Mouse (Mus musculus): ENCODE results near the gene Scap. TPM values are rescaled to one million over a fixed set of nuclear protein-coding genes. Genes with fewer than 3 reads are reported as not detected.
A peak's percentile ranks its signal among the peaks of the same experiment; 100 is the strongest.
"Not testable (repeated sequence)": the region's sequence is repeated elsewhere in the genome, so short reads cannot be mapped to it uniquely, and the experiment has no call there.

Gene Scap
- polyA plus RNA-seq, 1 experiment from 2014 or later, result 43.5 TPM

GRCm38 (mm10) chr9:110402731-110403130 is 69.6 kb downstream of the Scap start:
- Histone ChIP-seq H3K9me3 (no peaks in the 10 kb centered on the region), H3K4me1 (peaks cover 12% of the 10 kb centered on the region), H3K4me3 (no peak overlapping the region), H3K27me3 (replicated peaks) (no peaks in the 10 kb centered on the region), H3K4me2 (replicated peaks) (no peak overlapping the region), H3K27ac (no peak overlapping the region), H3K36me3 (peaks cover 11% of the 10 kb centered on the region; the same call in 1 of the 2 replicates), H3K9ac (no peak overlapping the region)
- over 99% methylated on average over 2 of the region's 2 CpGs for WGBS
- no peak for ATAC-seq (ENCODE audit: low FRiP score, low read depth)

DNA sequence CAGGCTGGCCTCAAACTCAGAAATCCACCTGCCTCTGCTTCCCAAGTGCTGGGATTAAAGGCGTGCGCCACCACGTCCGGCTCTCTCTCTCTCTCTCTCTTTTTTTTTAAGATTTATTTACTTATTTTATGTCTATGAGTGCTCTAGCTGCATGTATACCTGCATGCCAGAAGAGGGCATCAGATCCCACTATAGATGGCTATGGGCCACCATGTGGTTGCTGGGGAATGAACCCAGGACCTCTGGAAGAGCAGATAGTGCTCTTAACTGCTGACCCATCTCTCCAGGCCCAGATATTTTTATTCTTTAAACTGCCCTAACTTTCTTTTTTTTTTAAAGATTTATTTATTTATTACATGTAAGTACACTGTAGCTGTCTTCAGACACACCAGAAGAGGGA is 70.2 kb downstream of the Scap start:
- not testable (repeated sequence) for H3K9ac ChIP-seq; ATAC-seq (ENCODE audit: low FRiP score, low read depth); H3K4me3 ChIP-seq; H3K27ac ChIP-seq; H3K9me3 ChIP-seq; H3K27me3 ChIP-seq (replicated peaks); H3K4me2 ChIP-seq (replicated peaks)
- peaks cover 10% of the 10 kb centered on the region; the same call in 1 of the 2 replicates for H3K36me3 ChIP-seq
- 88% methylated on average over 4 of the region's 4 CpGs for WGBS
- H3K4me1 ChIP-seq, result peaks cover 12% of the 10 kb centered on the region

- H3K27ac ChIP-seq, result no peak overlapping the region
- 0 out of 2 replicates have a peak, but pooled peaks cover 3% of the 10 kb centered on the region for H3K36me3 ChIP-seq
- WGBS, result 3% methylated on average over 41 of the region's 41 CpGs
- peak overlapping the region; percentile 85 for H3K4me3 ChIP-seq
- H3K4me2 ChIP-seq (replicated peaks), result peak overlapping the region; percentile 76
- H3K27me3 ChIP-seq (replicated peaks), result no peaks in the 10 kb centered on the region
- ATAC-seq (ENCODE audit: low FRiP score, low read depth), result peak; percentile 79
- peaks cover 12% of the 10 kb centered on the region for H3K4me1 ChIP-seq
- no peaks in the 10 kb centered on the region for H3K9me3 ChIP-seq
- H3K9ac ChIP-seq, result peak overlapping the region; percentile 88
Measured at GRCm38 (mm10) chr9:110407311-110408098, 74.4 kb downstream of the Scap start.

GRCm38 (mm10) chr9:110408099-110408773 is 75.1 kb downstream of the Scap start, which contains the start of gene Ptpn23:
Ptpn23 (minus strand) TSS chr9:110408213.
- ATAC-seq (ENCODE audit: low FRiP score, low read depth), result peak; percentile 96
- H3K36me3 ChIP-seq, result 0 out of 2 replicates have a peak, but pooled peaks cover 3% of the 10 kb centered on the region

GRCm38 (mm10) chr9:110410908-110411887 is 78.1 kb downstream of the Scap start:
- WGBS, result 47% methylated on average over 6 of the region's 6 CpGs

More at GRCm38 (mm10) chr9:110408099-110408773, 75.1 kb downstream of the Scap start, which contains the start of gene Ptpn23:
- WGBS, result under 1% methylated on average over 39 of the region's 39 CpGs
- Histone ChIP-seq H3K4me3 (peak within 1 kb of the TSS; percentile 85), H3K27me3 (replicated peaks) (no peaks in the 10 kb centered on the region), H3K9ac (peak within 1 kb of the TSS; percentile 88), H3K4me2 (replicated peaks) (peak within 1 kb of the TSS; percentile 76), H3K9me3 (no peaks in the 10 kb centered on the region), H3K4me1 (peaks cover 12% of the 10 kb centered on the region), H3K27ac (peak within 1 kb of the TSS; percentile 76; the same call in 1 of the 2 replicates)

GRCm38 (mm10) chr9:110412926-110413325 is 79.8 kb downstream of the Scap start:
- Histone ChIP-seq H3K4me1 (no peaks in the 10 kb centered on the region), H3K4me3 (no peak overlapping the region), H3K9ac (no peak overlapping the region), H3K9me3 (no peaks in the 10 kb centered on the region), H3K27ac (no peak overlapping the region), H3K36me3 (no peaks in the 10 kb centered on the region), H3K27me3 (replicated peaks) (no peaks in the 10 kb centered on the region), H3K4me2 (replicated peaks) (no peak overlapping the region)
- ATAC-seq (ENCODE audit: low FRiP score, low read depth), result no peak
- WGBS, result 80% methylated on average over 7 of the region's 7 CpGs

More at GRCm38 (mm10) chr9:110410908-110411887, 78.1 kb downstream of the Scap start:
- Histone ChIP-seq H3K27ac (no peak overlapping the region), H3K4me2 (replicated peaks) (no peak overlapping the region), H3K9me3 (no peaks in the 10 kb centered on the region), H3K9ac (0 out of 2 replicates have a peak overlapping the region, but pooled peaks have one; percentile 6), H3K36me3 (no peaks in the 10 kb centered on the region), H3K4me1 (peaks cover 9% of the 10 kb centered on the region), H3K4me3 (no peak overlapping the region), H3K27me3 (replicated peaks) (no peaks in the 10 kb centered on the region)
- no peak for ATAC-seq (ENCODE audit: low FRiP score, low read depth)

DNA sequence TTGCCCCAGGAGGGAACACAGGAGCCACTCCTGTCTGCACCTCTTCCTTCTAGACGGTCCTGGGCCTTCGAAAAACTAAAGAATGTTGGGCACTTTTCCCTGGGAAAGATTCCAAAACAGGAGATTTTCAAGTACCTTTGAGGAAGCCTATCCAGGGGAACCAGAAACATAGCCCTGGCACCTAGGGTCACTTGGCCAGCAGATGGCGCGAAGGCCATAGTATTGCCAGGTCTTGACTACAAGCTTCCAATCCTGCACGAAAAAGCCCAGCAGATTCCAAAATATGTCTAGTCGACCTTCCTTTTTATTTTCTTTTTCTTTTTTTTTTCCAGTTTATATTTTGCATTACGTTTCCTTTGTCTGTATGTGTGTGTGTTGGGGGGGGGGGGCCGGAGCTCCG is 80.7 kb downstream of the Scap start:
- no peak for ATAC-seq (ENCODE audit: low FRiP score, low read depth)
- Histone ChIP-seq H3K9me3 (no peaks in the 10 kb centered on the region), H3K27me3 (replicated peaks) (no peaks in the 10 kb centered on the region), H3K27ac (no peak overlapping the region), H3K9ac (no peak overlapping the region), H3K4me2 (replicated peaks) (no peak overlapping the region), H3K4me1 (no peaks in the 10 kb centered on the region), H3K36me3 (no peaks in the 10 kb centered on the region), H3K4me3 (no peak overlapping the region)
- 65% methylated on average over 9 of the region's 9 CpGs for WGBS

- no peak within 1 kb of the TSS for H3K9ac ChIP-seq
- ATAC-seq (ENCODE audit: low FRiP score, low read depth), result no peak
- no peaks in the 10 kb centered on the region for H3K4me1 ChIP-seq
- H3K4me2 ChIP-seq (replicated peaks), result no peak within 1 kb of the TSS
- no peaks in the 10 kb centered on the region for H3K27me3 ChIP-seq (replicated peaks)
- H3K27ac ChIP-seq, result no peak within 1 kb of the TSS
- H3K4me3 ChIP-seq, result no peak within 1 kb of the TSS
- 90% methylated on average over 12 of the region's 12 CpGs for WGBS
- no peaks in the 10 kb centered on the region for H3K9me3 ChIP-seq
- no peaks in the 10 kb centered on the region for H3K36me3 ChIP-seq
Measured at GRCm38 (mm10) chr9:110419511-110420112, 86.5 kb downstream of the Scap start, which contains the start of gene Ngp. Ngp (plus strand) TSS chr9:110419747.

GRCm38 (mm10) chr9:110431241-110431640 is 98.2 kb downstream of the Scap start:
- H3K27me3 ChIP-seq (replicated peaks), result no peaks in the 10 kb centered on the region
- H3K9me3 ChIP-seq, result no peaks in the 10 kb centered on the region
- peaks cover 51% of the 10 kb centered on the region for H3K36me3 ChIP-seq
- H3K27ac ChIP-seq, result no peak overlapping the region
- H3K4me2 ChIP-seq (replicated peaks), result no peak overlapping the region
- ATAC-seq (ENCODE audit: low FRiP score, low read depth), result no peak
- WGBS, result 76% methylated on average over 8 of the region's 8 CpGs
- no peak overlapping the region for H3K9ac ChIP-seq
- H3K4me1 ChIP-seq, result no peaks in the 10 kb centered on the region
- no peak overlapping the region for H3K4me3 ChIP-seq

- WGBS, result 96% methylated on average over 2 of the region's 2 CpGs
- no peak for ATAC-seq (ENCODE audit: low FRiP score, low read depth)
Measured at GRCm38 (mm10) chr9:110433045-110433444, 100.0 kb downstream of the Scap start.

More at GRCm38 (mm10) chr9:110433045-110433444, 100.0 kb downstream of the Scap start:
- no peak overlapping the region for H3K4me2 ChIP-seq (replicated peaks)
- no peaks in the 10 kb centered on the region for H3K9me3 ChIP-seq
- H3K4me1 ChIP-seq, result no peaks in the 10 kb centered on the region
- H3K27me3 ChIP-seq (replicated peaks), result no peaks in the 10 kb centered on the region
- H3K27ac ChIP-seq, result no peak overlapping the region
- no peak overlapping the region for H3K9ac ChIP-seq
- H3K4me3 ChIP-seq, result no peak overlapping the region
- H3K36me3 ChIP-seq, result peaks cover 48% of the 10 kb centered on the region

Data from neural tube, embryonic 12.5 days (tissue).